Mouse (Mus musculus) C2C12 (cell line): ENCODE measurements around the gene St3gal4. TPM values are rescaled to one million over a fixed set of nuclear protein-coding genes. Genes with fewer than 3 reads are reported as not detected.

Experiments used
- H3K27me3 ChIP-seq: one replicate; pipeline ENCODE4 v1.6.1; 2011; ENCODE audit not compliant: control insufficient read depth, insufficient read depth, insufficient read length
- H3K36me3 ChIP-seq: one replicate; pipeline ENCODE4 v1.6.1; 2011; ENCODE audit not compliant: control insufficient read depth, insufficient read depth
- H3K4me3 ChIP-seq: one replicate; pipeline ENCODE4 v1.5.1; 2011; ENCODE audit warnings: mild to moderate bottlenecking, control low read depth; ENCODE audit not compliant: poor library complexity, insufficient read depth, severe bottlenecking
- H3K79me2 ChIP-seq: one replicate; pipeline ENCODE4 v1.6.1; 2011; ENCODE audit not compliant: control insufficient read depth, insufficient read depth
- H3K79me3 ChIP-seq: one replicate; pipeline ENCODE4 v1.6.1; 2011; ENCODE audit warnings: low read depth, control low read depth
- H3ac ChIP-seq: one replicate; pipeline ENCODE3; 2011; ENCODE audit warnings: low read depth; ENCODE audit not compliant: control insufficient read depth, insufficient read length
- CEBPB ChIP-seq: IDR thresholded peaks from one replicate; pipeline ENCODE4 v1.6.1; 2011; ENCODE audit warnings: low read depth, mild to moderate bottlenecking, control low read depth, moderate library complexity
- CTCF ChIP-seq: IDR thresholded peaks from one replicate; pipeline ENCODE4 v1.5.1; 2011; ENCODE audit not compliant: control insufficient read depth, insufficient read depth, insufficient read length
- FOSL1 ChIP-seq: IDR thresholded peaks from one replicate; pipeline ENCODE4 v1.8.0; 2011; ENCODE audit warnings: mild to moderate bottlenecking, low read length; ENCODE audit not compliant: poor library complexity, insufficient read depth, severe bottlenecking
- MAX ChIP-seq: IDR thresholded peaks from one replicate; pipeline ENCODE4 v1.6.1; 2011; ENCODE audit warnings: mild to moderate bottlenecking, control low read depth
- MYOD1 ChIP-seq: IDR thresholded peaks from one replicate; pipeline ENCODE4 v1.6.1; 2011; ENCODE audit warnings: low read depth; ENCODE audit not compliant: control insufficient read depth, insufficient read length
- MYOG ChIP-seq: IDR thresholded peaks from one replicate; pipeline ENCODE4 v1.6.1; 2011; ENCODE audit not compliant: control insufficient read depth, insufficient read length; ENCODE audit errors: extremely low read depth
- USF1 ChIP-seq: IDR thresholded peaks from one replicate; pipeline ENCODE4 v1.6.1; 2011; ENCODE audit warnings: low read depth, mild to moderate bottlenecking, control low read depth, moderate library complexity
- polyA plus RNA-seq: library from polyadenylated mRNA; unstranded; fragments of >200 nt; fragmentation: generic; extraction: Trizol; gene quantifications from one replicate; pipeline ENCODE4 v1.2.1, GENCODE M21; 2012; ENCODE audit warnings: missing spikeins

Gene St3gal4
- polyA plus RNA-seq, 1 experiment: 31.1 TPM

DNA sequence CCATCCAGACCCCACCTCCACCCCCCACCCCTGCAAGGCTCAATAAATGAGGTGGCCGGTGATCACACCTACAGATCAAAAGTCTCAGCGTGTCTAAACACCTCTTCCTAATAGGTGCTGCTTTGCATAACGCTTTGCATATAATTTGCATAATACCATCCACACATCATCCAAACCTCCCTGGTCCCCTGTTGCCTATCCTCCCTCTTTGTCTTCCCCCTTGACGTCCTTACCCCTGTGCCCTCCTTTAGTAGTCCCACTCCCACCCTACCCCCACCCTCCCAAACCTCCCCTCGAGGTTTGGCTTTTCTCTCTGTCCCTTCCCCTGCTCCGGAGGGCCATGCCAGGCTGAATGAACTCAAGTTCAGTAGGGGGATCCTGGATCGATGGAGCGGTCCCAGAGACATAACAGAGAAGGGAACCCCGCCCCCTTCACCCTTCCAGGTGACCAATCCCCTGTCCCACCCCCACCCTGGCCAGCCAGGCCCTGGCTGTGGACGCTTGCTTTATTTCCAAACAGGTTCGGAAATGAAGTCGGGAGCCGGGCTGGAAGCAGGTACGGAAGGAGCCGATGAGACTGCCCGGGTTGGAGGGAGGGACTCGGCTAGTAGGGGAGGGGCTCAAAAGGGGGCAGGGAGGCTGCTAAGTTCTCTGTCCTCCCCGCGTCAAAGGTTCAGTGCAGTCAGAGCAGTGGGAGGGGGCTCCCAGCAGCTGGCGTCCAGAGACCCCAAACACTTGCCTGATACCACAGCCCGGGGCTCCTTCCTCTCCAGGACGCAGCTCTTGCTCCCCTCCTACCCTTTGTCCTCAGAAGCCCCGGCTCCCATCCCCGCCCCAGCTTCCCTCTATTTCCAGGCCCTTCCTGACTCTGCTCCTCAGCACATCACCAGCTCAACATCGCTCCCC lies 94.2 kb downstream of the St3gal4 start:
- H3K4me3 ChIP-seq: no peak overlapping the region
- TF ChIP-seq MYOG (no peak), MYOD1 (no peak), FOSL1 (no peak), MAX (no peak), CEBPB (no peak), CTCF (no peak), USF1 (no peak)
- no peaks in the 10 kb centered on the region for H3K79me3 ChIP-seq

DNA sequence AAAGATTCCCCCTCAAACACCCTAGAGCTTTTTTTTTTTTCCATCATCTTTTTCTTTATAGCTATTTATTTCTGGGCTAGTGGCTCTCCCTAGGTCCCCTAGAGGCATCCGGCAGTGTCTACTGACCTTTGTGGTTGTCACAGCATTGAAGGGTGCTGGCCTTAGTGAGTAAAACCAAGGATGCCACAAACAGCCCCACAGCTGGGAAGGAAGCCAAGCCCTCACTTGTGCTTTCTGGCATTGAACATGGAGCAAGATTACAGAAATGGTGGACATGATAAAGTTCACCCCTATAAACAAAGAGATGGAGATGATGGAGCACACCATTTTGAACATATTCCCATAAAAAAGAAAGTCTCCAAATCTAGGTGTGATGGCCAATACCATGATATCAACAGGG lies 97.3 kb downstream of the St3gal4 start:
- H3K36me3 ChIP-seq: no peaks in the 10 kb centered on the region
- TF ChIP-seq MYOD1 (no peak), CEBPB (no peak), FOSL1 (no peak), USF1 (no peak), CTCF (no peak), MAX (no peak), MYOG (no peak)
- no peaks in the 10 kb centered on the region for H3K79me3 ChIP-seq
- no peaks in the 10 kb centered on the region for H3K27me3 ChIP-seq
- H3ac ChIP-seq: no peak overlapping the region
- H3K79me2 ChIP-seq: no peaks in the 10 kb centered on the region
- no peak overlapping the region for H3K4me3 ChIP-seq

More for the DNA sequence above, 94.2 kb downstream of the St3gal4 start:
- H3K36me3 ChIP-seq: no peaks in the 10 kb centered on the region
- no peak overlapping the region for H3ac ChIP-seq
- no peaks in the 10 kb centered on the region for H3K27me3 ChIP-seq
- no peaks in the 10 kb centered on the region for H3K79me2 ChIP-seq

DNA sequence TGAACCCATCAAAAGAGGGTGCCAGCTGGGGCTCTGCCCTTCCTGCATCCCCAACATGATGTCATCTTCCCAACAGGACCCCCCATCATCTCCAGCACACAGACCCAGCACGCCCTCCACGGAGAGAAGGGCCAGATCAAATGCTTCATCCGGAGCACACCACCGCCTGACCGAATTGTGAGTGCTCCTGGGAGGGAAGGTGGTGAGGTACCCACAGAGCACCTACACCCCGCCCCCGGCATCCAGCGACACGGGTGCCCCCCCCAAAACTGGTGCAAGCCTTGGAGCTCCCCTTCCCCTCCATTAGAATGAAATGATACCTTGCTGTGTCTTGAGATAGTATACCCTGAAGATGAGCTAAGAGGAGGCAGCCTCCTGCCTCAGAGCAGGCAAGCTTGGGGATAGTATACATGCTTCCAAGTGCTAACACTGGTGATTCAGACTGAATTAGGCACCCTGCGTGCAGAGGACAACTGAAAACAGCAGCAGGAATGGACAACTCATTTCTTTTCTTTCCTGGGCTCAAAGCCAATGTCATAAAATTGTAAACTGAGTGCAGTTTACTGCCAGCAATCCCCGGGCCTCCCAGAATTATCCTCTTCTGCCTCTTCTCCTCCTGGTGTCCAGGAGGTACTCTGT lies 98.9 kb downstream of the St3gal4 start:
- no peaks in the 10 kb centered on the region for H3K79me3 ChIP-seq
- H3K27me3 ChIP-seq: no peaks in the 10 kb centered on the region
- no peak overlapping the region for H3K4me3 ChIP-seq
- no peak overlapping the region for H3ac ChIP-seq
- TF ChIP-seq MAX (no peak), CEBPB (no peak), MYOG (no peak), CTCF (no peak), USF1 (no peak), FOSL1 (no peak), MYOD1 (no peak)
- no peaks in the 10 kb centered on the region for H3K79me2 ChIP-seq
- no peaks in the 10 kb centered on the region for H3K36me3 ChIP-seq

DNA sequence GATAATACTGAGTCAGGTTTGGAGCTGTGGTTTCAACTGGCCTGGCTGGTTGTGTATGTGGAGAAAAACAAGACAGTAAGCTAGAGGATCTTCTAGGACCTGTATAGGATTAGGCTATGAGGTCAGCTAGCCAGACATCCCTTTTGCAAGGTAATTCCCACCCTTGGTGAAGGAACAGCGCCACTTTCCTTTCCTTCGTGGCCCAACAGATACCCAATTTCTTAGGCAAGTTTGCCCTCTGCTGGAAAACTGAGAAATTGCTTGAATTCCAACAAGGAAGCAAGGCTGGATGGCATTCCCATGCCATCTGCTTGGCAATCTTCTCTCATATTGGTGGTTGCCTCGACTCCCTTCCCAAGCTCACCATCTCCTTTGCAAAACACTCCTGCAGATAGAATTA lies 99.7 kb downstream of the St3gal4 start:
- Histone ChIP-seq H3K79me3 (no peaks in the 10 kb centered on the region), H3K4me3 (no peak overlapping the region), H3ac (no peak overlapping the region), H3K79me2 (no peaks in the 10 kb centered on the region), H3K36me3 (no peaks in the 10 kb centered on the region), H3K27me3 (no peaks in the 10 kb centered on the region)
- no peak for TF ChIP-seq CEBPB
- peak; percentile 61 for TF ChIP-seq CTCF

DNA sequence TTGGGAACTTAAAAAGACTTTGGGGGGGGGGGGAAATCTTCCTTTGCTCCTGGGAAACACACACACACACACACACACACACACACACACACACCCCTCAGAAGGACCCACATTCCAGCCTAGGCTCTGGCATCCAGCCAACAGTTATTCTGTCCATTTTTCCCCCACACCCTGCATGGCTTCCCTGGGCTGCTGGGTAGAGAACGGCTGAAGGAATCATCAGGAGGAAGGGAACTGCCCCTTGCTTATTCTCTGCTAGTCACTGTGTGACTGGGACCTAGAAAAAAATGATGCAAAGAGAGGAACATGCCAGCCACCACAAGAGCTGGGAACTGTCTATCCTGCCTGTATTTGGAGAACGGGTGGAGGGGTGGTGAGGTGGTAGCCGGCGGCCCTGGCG lies 101.0 kb downstream of the St3gal4 start:
- H3K79me3 ChIP-seq: no peaks in the 10 kb centered on the region
- TF ChIP-seq CEBPB (no peak), CTCF (no peak), FOSL1 (no peak), USF1 (no peak), MYOG (no peak), MAX (no peak), MYOD1 (no peak)
- no peak overlapping the region for H3ac ChIP-seq
- H3K36me3 ChIP-seq: no peaks in the 10 kb centered on the region
- H3K4me3 ChIP-seq: no peak overlapping the region
- H3K27me3 ChIP-seq: no peaks in the 10 kb centered on the region
- H3K79me2 ChIP-seq: no peaks in the 10 kb centered on the region
